Mouse (Mus musculus) CD4-positive, CD25-positive, alpha-beta regulatory T cell (primary cell): ENCODE results near the gene Peli2. TPM values are rescaled to one million over a fixed set of nuclear protein-coding genes. Genes with fewer than 3 reads are reported as not detected.

Experiments
- polyA plus RNA-seq: library from polyadenylated mRNA; unstranded; fragments of 100-300 nt; shearing (Covaris generic); gene quantifications from one replicate; pipeline ENCODE4 v1.2.1, GENCODE M21; 2017

The Peli2 gene
- polyA plus RNA-seq, result 3.7 TPM

DNA sequence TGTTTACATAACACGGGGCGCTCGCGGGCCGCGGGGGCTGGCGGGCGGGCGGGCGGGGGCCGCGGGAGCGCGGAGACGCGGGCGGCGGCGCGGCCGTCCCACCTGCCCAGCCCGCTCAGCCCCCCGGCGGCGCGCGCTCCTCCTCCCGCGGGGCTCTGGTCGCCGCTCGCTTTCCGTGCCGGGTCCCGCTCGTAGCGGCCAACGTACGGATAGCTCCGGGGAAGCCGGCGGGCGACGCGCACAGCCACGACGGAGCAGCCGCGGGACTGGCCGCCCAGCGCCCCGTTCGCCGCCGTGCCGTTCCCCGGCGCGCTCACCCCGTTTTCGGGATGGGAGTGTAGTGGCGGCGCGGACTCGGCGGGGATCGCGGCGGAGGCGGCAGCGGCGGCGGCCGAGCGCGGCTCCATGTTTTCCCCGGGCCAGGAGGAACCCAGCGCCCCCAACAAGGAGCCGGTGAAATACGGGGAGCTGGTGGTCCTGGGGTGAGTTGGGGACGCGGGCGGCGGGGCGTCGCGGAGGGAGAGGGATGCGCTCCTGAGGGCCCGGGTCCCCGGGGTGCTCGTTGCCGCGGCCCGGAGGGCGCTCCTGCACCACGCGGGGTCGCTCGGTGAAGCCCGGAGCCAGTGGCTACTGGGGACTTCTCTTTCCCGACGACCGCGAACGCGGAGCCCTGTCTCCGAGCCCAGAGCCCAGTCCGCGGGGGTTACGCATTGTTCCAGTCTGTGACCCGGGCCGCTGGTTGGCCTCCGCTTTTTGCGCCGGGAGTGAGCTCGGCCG is at the start of gene Peli2:
Gene Peli2 (plus strand): TSS at position 72 of the 777 bp plus-strand sequence.

